In genomic region chr8:30269949-30270910, GRCm38 (mm10) we compare ENCODE assay signal across 12 mouse cellular contexts.
"Had no signal": no experiment of that assay in that cellular context is flagged by ENCODE, and none has a peak within 500 bp of the region (broad histone marks: within the 10 kb centered on the region; RNA-seq: fewer than 3 reads in every experiment).

No protein-coding gene starts in this region.

- H3K4me1 ChIP-seq: limb, embryonic 13.5 days; midbrain, embryonic 12.5 days had no signal

- H3K27ac ChIP-seq: limb, embryonic 13.5 days; liver, embryonic 14.5 days; midbrain, embryonic 12.5 days; stomach, postnatal 0 days had no signal

- H3K27me3 ChIP-seq: limb, embryonic 13.5 days; midbrain, embryonic 12.5 days had no signal

- ATAC-seq: midbrain, embryonic 16.5 days had no signal

- H3K36me3 ChIP-seq: limb, embryonic 13.5 days; midbrain, embryonic 12.5 days had no signal

- H3K9me3 ChIP-seq: limb, embryonic 13.5 days; midbrain, embryonic 12.5 days had no signal

- H3K4me3 ChIP-seq: limb, embryonic 13.5 days; midbrain, embryonic 12.5 days had no signal

- H3K4me2 ChIP-seq: limb, embryonic 13.5 days; midbrain, embryonic 12.5 days had no signal

- H3K9ac ChIP-seq: limb, embryonic 13.5 days; liver, embryonic 14.5 days; midbrain, embryonic 12.5 days had no signal

- DNase-seq: kidney, adult 18-20 months; kidney, postnatal 10 days; layer of hippocampus, adult 9-11 months; left cerebral cortex, postnatal 4 days; lung, adult 18-20 months; right cerebral cortex, adult 18-20 months; right cerebral cortex, postnatal 25 days had no signal
